Mouse (Mus musculus): ENCODE measurements around the gene Zfp575. TPM values are rescaled to one million over a fixed set of nuclear protein-coding genes. Genes with fewer than 3 reads are reported as not detected.

Zfp575 gene
- polyA plus RNA-seq, 1 experiment from 2014 or later, result 18.1 TPM

- H3K9me3 ChIP-seq, result no peaks in the 10 kb centered on the region
- H3K27ac ChIP-seq, result no peak overlapping the region
- H3K36me3 ChIP-seq (replicated peaks), result no peaks in the 10 kb centered on the region
- H3K4me3 ChIP-seq, result no peak overlapping the region
- no peak overlapping the region for H3K4me2 ChIP-seq
- H3K4me1 ChIP-seq, result no peaks in the 10 kb centered on the region
- no peak for ATAC-seq (replicated peaks)
- no peaks in the 10 kb centered on the region for H3K27me3 ChIP-seq (replicated peaks)
- 70% methylated on average over 12 of the region's 12 CpGs for WGBS
- H3K9ac ChIP-seq, result no peak overlapping the region
These were observed 13.1 kb downstream of the Zfp575 start for GRCm38 (mm10) chr7:24574224-24574796.

- peak; percentile 21; the same call in 1 of the 2 replicates for ATAC-seq (replicated peaks)
These were observed 15.0 kb downstream of the Zfp575 start for GRCm38 (mm10) chr7:24572455-24572854.

GRCm38 (mm10) chr7:24571071-24571470, 16.4 kb downstream of the Zfp575 start:
- 90% methylated on average over 4 of the region's 4 CpGs for WGBS
- no peak overlapping the region for H3K4me3 ChIP-seq
- H3K4me1 ChIP-seq, result no peaks in the 10 kb centered on the region
- no peak overlapping the region for H3K4me2 ChIP-seq
- peaks cover 14% of the 10 kb centered on the region; the same call in 1 of the 2 replicates for H3K36me3 ChIP-seq (replicated peaks)
- no peak for ATAC-seq (replicated peaks)
- no peak overlapping the region for H3K9ac ChIP-seq
- no peak overlapping the region for H3K27ac ChIP-seq
- no peaks in the 10 kb centered on the region for H3K9me3 ChIP-seq
- no peaks in the 10 kb centered on the region for H3K27me3 ChIP-seq (replicated peaks)

More at GRCm38 (mm10) chr7:24572455-24572854, 15.0 kb downstream of the Zfp575 start:
- Histone ChIP-seq H3K4me2 (no peak overlapping the region), H3K4me1 (no peaks in the 10 kb centered on the region), H3K9me3 (no peaks in the 10 kb centered on the region), H3K9ac (no peak overlapping the region), H3K36me3 (replicated peaks) (0 out of 2 replicates have a peak, but pooled peaks cover 3% of the 10 kb centered on the region), H3K4me3 (no peak overlapping the region), H3K27ac (no peak overlapping the region), H3K27me3 (replicated peaks) (no peaks in the 10 kb centered on the region)
- 57% methylated on average over 5 of the region's 5 CpGs for WGBS

GRCm38 (mm10) chr7:24568512-24568911, 18.9 kb downstream of the Zfp575 start:
- Histone ChIP-seq H3K9me3 (no peaks in the 10 kb centered on the region), H3K36me3 (replicated peaks) (peaks cover 14% of the 10 kb centered on the region; the same call in 1 of the 2 replicates), H3K4me1 (no peaks in the 10 kb centered on the region), H3K27me3 (replicated peaks) (no peaks in the 10 kb centered on the region), H3K4me2 (no peak overlapping the region), H3K27ac (no peak overlapping the region), H3K9ac (no peak overlapping the region), H3K4me3 (no peak overlapping the region)
- 94% methylated on average over 4 of the region's 4 CpGs for WGBS
- no peak for ATAC-seq (replicated peaks)

- peaks cover 15% of the 10 kb centered on the region; the same call in 1 of the 2 replicates for H3K36me3 ChIP-seq (replicated peaks)
- no peaks in the 10 kb centered on the region for H3K27me3 ChIP-seq (replicated peaks)
- no peak for ATAC-seq (replicated peaks)
- no peaks in the 10 kb centered on the region for H3K9me3 ChIP-seq
- H3K9ac ChIP-seq, result no peak overlapping the region
- H3K4me1 ChIP-seq, result no peaks in the 10 kb centered on the region
- WGBS, result 92% methylated on average over 9 of the region's 9 CpGs
- no peak overlapping the region for H3K4me2 ChIP-seq
- H3K27ac ChIP-seq, result no peak overlapping the region
- H3K4me3 ChIP-seq, result no peak overlapping the region
These were observed 21.2 kb downstream of the Zfp575 start for GRCm38 (mm10) chr7:24566206-24566605.

GRCm38 (mm10) chr7:24565627-24566026, 21.8 kb downstream of the Zfp575 start:
- no peak for ATAC-seq (replicated peaks)
- Histone ChIP-seq H3K4me1 (no peaks in the 10 kb centered on the region), H3K9ac (no peak overlapping the region), H3K27ac (no peak overlapping the region), H3K4me3 (no peak overlapping the region), H3K9me3 (no peaks in the 10 kb centered on the region), H3K4me2 (no peak overlapping the region), H3K27me3 (replicated peaks) (no peaks in the 10 kb centered on the region), H3K36me3 (replicated peaks) (peaks cover 18% of the 10 kb centered on the region; the same call in 1 of the 2 replicates)
- 91% methylated on average over 11 of the region's 11 CpGs for WGBS

GRCm38 (mm10) chr7:24564607-24565265, 22.7 kb downstream of the Zfp575 start:
- no peak overlapping the region for H3K9ac ChIP-seq
- no peak overlapping the region for H3K4me3 ChIP-seq
- H3K27me3 ChIP-seq (replicated peaks), result no peaks in the 10 kb centered on the region
- 66% methylated on average over 6 of the region's 6 CpGs for WGBS
- no peak for ATAC-seq (replicated peaks)
- no peak overlapping the region for H3K4me2 ChIP-seq
- H3K27ac ChIP-seq, result no peak overlapping the region
- H3K9me3 ChIP-seq, result no peaks in the 10 kb centered on the region
- peaks cover 20% of the 10 kb centered on the region; the same call in 1 of the 2 replicates for H3K36me3 ChIP-seq (replicated peaks)
- H3K4me1 ChIP-seq, result no peaks in the 10 kb centered on the region

- H3K9me3 ChIP-seq, result no peaks in the 10 kb centered on the region
- no peaks in the 10 kb centered on the region for H3K4me1 ChIP-seq
- 92% methylated on average over 4 of the region's 4 CpGs for WGBS
- peaks cover 20% of the 10 kb centered on the region; the same call in 1 of the 2 replicates for H3K36me3 ChIP-seq (replicated peaks)
- no peak overlapping the region for H3K4me3 ChIP-seq
- H3K4me2 ChIP-seq, result no peak overlapping the region
- H3K9ac ChIP-seq, result no peak overlapping the region
- no peak for ATAC-seq (replicated peaks)
- H3K27me3 ChIP-seq (replicated peaks), result no peaks in the 10 kb centered on the region
- no peak overlapping the region for H3K27ac ChIP-seq
These were observed 23.6 kb downstream of the Zfp575 start for GRCm38 (mm10) chr7:24563837-24564206.

- WGBS, result 88% methylated on average over 8 of the region's 8 CpGs
- Histone ChIP-seq H3K27me3 (replicated peaks) (no peaks in the 10 kb centered on the region), H3K9me3 (no peaks in the 10 kb centered on the region), H3K4me1 (no peaks in the 10 kb centered on the region), H3K9ac (no peak overlapping the region), H3K4me2 (no peak overlapping the region), H3K27ac (no peak overlapping the region), H3K36me3 (replicated peaks) (peaks cover 20% of the 10 kb centered on the region; the same call in 1 of the 2 replicates), H3K4me3 (no peak overlapping the region)
- no peak for ATAC-seq (replicated peaks)
These were observed 24.1 kb downstream of the Zfp575 start for GRCm38 (mm10) chr7:24563191-24563836.

GRCm38 (mm10) chr7:24561450-24561849, 26.0 kb downstream of the Zfp575 start:
- Histone ChIP-seq H3K9me3 (no peaks in the 10 kb centered on the region), H3K27me3 (replicated peaks) (no peaks in the 10 kb centered on the region), H3K4me3 (no peak overlapping the region), H3K27ac (no peak overlapping the region), H3K36me3 (replicated peaks) (0 out of 2 replicates have a peak, but pooled peaks cover 9% of the 10 kb centered on the region), H3K9ac (no peak overlapping the region), H3K4me1 (no peaks in the 10 kb centered on the region), H3K4me2 (no peak overlapping the region)
- 95% methylated on average over 4 of the region's 4 CpGs for WGBS
- ATAC-seq (replicated peaks), result no peak

- ATAC-seq (replicated peaks), result no peak
- H3K9me3 ChIP-seq, result no peaks in the 10 kb centered on the region
- no peaks in the 10 kb centered on the region for H3K4me1 ChIP-seq
- 96% methylated on average over 10 of the region's 10 CpGs for WGBS
- H3K36me3 ChIP-seq (replicated peaks), result peaks cover 3% of the 10 kb centered on the region; the same call in 1 of the 2 replicates
- no peaks in the 10 kb centered on the region for H3K27me3 ChIP-seq (replicated peaks)
- no peak overlapping the region for H3K4me2 ChIP-seq
- no peak overlapping the region for H3K27ac ChIP-seq
- H3K4me3 ChIP-seq, result no peak overlapping the region
- H3K9ac ChIP-seq, result no peak overlapping the region
These were observed 31.7 kb downstream of the Zfp575 start for GRCm38 (mm10) chr7:24555786-24556185.

- no peak for ATAC-seq (replicated peaks)
- 95% methylated on average over 12 of the region's 12 CpGs for whole genome bisulfite sequencing
- Histone ChIP-seq H3K36me3 (replicated peaks) (no peaks in the 10 kb centered on the region; the same call in 1 of the 2 replicates), H3K27me3 (replicated peaks) (no peaks in the 10 kb centered on the region), H3K4me3 (no peak overlapping the region), H3K4me1 (peaks cover 8% of the 10 kb centered on the region), H3K4me2 (no peak overlapping the region), H3K9ac (no peak overlapping the region), H3K27ac (no peak overlapping the region), H3K9me3 (no peaks in the 10 kb centered on the region)
These were observed 35.3 kb downstream of the Zfp575 start for GRCm38 (mm10) chr7:24551985-24552759.
